Mouse (Mus musculus) testis, adult 2 months (tissue): ENCODE results near the gene A530084C06Rik. TPM values are rescaled to one million over a fixed set of nuclear protein-coding genes. Genes with fewer than 3 reads are reported as not detected.

Experiments
- H3K27ac ChIP-seq: fragments of 200-500 bp; 2 replicates; pipeline ENCODE4 v1.5.1; 2012; ENCODE audit warnings: low read depth, low read length; ENCODE audit not compliant: control insufficient read depth, insufficient read depth
- H3K27me3 ChIP-seq: fragments of 200-500 bp; 2 replicates; pipeline ENCODE4 v1.6.1; 2012; ENCODE audit warnings: mild to moderate bottlenecking, low read length, moderate library complexity; ENCODE audit not compliant: control insufficient read depth, insufficient read depth
- H3K36me3 ChIP-seq: fragments of 200-500 bp; 2 replicates; pipeline ENCODE4 v1.6.1; 2012; ENCODE audit warnings: mild to moderate bottlenecking, low read length; ENCODE audit not compliant: control insufficient read depth, insufficient read depth
- H3K4me1 ChIP-seq: fragments of 200-500 bp; 2 replicates; pipeline ENCODE4 v1.6.1; 2012; ENCODE audit warnings: low read length; ENCODE audit not compliant: control insufficient read depth, insufficient read depth
- H3K4me3 ChIP-seq: fragments of 200-500 bp; 2 replicates; pipeline ENCODE4 v1.5.1; 2012; ENCODE audit warnings: low read depth, mild to moderate bottlenecking, low read length, moderate library complexity, mixed read lengths; ENCODE audit not compliant: control insufficient read depth
- CTCF ChIP-seq: fragments of 200-500 bp; IDR thresholded peaks from 2 replicates; pipeline ENCODE4 v1.5.1; 2012; ENCODE audit warnings: low read depth, mild to moderate bottlenecking, inconsistent platforms, low read length, moderate library complexity; ENCODE audit not compliant: control insufficient read depth, insufficient read depth, insufficient replicate concordance
- POLR2A ChIP-seq: fragments of 200-500 bp; IDR thresholded peaks from 2 replicates; pipeline ENCODE4 v1.6.1; 2012; ENCODE audit warnings: low read depth, mild to moderate bottlenecking, inconsistent platforms, low read length, moderate library complexity; ENCODE audit not compliant: control insufficient read depth
- polyA plus RNA-seq: library from polyadenylated mRNA; depleted of rRNA; stranded (reverse); fragments of >200 nt; gene quantifications from 2 replicates; pipeline ENCODE4 v1.2.3, GENCODE M21; 2012

A530084C06Rik gene
- polyA plus RNA-seq, 1 experiment: 0.56 TPM

DNA sequence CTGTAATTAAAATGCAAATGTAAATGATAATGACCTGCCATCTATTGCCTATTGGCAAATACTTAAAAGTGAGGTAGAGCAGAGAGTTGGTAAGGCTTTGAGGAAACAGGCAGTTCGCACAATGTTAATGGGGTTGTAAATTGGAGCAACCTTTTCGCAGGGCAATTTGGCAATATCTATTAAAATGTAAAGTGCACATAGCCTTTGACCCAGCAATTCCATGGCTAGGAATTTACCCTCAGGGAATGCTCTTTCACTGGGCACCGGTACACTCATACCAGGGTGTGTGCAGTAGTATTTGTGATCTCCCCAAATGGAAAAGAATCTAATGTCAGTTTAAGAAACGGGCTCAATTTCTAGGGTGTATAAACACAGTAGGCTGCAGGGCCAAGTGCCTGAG lies 17.6 kb upstream of the A530084C06Rik start:
- TF ChIP-seq POLR2A: no peak
- no peak for TF ChIP-seq CTCF
- peaks cover 4% of the 10 kb centered on the region; the same call in 1 of the 2 replicates for H3K4me1 ChIP-seq
- no peaks in the 10 kb centered on the region for H3K27me3 ChIP-seq

GRCm38 (mm10) chr13:31574627-31575026 lies 15.5 kb upstream of the A530084C06Rik start:
- TF ChIP-seq CTCF: no peak
- Histone ChIP-seq H3K27me3 (no peaks in the 10 kb centered on the region), H3K4me3 (no peak overlapping the region), H3K27ac (no peak overlapping the region), H3K36me3 (no peaks in the 10 kb centered on the region), H3K4me1 (no peaks in the 10 kb centered on the region)

More for the DNA sequence above, 17.6 kb upstream of the A530084C06Rik start:
- no peaks in the 10 kb centered on the region for H3K36me3 ChIP-seq
- H3K27ac ChIP-seq: no peak overlapping the region
- H3K4me3 ChIP-seq: no peak overlapping the region

GRCm38 (mm10) chr13:31572806-31573508 lies 13.8 kb upstream of the A530084C06Rik start:
- Histone ChIP-seq H3K4me1 (no peaks in the 10 kb centered on the region), H3K27me3 (no peaks in the 10 kb centered on the region), H3K27ac (no peak overlapping the region), H3K36me3 (no peaks in the 10 kb centered on the region), H3K4me3 (no peak overlapping the region)
- TF ChIP-seq CTCF (no peak), POLR2A (no peak)

DNA sequence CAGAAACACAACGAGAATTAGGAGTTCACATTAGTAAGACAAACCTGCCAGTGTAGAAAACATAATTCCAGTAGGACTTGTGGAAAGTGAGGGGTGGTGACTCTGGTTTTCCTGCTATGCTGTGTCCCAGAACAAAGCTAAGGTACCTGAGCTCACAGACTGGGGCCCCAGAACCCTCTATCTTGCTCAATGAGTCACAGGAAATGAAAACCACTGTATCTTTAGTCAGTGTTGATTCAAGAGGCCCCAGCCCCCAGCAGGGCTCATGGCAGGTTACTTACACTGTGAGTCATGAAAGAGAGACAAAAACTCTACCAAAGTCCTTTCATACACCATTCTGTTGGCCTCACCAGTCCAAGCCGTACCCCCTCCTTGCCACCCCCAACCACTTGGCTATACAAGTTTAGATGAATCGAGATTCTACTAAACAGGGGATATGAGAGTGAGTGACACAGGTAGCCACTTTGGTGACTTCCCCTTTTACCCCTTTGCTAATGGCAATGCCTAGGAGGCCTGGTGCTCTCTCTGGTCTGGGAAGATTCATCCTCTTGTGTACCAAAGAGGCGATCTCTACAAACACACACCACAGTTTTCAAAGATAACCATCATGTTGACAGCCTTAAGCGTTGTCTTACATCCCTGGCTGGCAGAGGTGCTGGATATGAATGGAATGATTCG lies 8.6 kb upstream of the A530084C06Rik start:
- Histone ChIP-seq H3K4me3 (no peak overlapping the region), H3K36me3 (no peaks in the 10 kb centered on the region), H3K4me1 (no peaks in the 10 kb centered on the region), H3K27me3 (no peaks in the 10 kb centered on the region), H3K27ac (no peak overlapping the region)
- TF ChIP-seq CTCF: no peak
- no peak for TF ChIP-seq POLR2A

DNA sequence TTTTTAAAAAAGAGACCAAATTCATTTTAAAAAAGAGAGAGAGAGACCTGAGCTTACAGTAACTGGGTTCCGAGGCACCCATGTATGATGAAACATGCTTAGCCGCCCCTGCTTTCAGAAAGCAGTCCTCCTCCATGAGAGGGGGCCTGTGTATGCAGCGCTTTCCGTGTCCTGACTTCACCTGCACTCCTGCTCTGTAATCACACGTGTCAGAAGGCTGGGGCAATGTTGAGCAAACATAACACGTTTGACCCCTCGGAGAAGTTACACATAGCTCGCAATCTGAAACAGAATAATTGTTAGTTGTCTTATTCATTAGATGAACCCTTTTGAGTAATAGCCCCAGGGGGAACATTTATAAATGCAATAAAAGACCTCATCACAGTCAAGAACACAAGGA lies 8.0 kb upstream of the A530084C06Rik start:
- Histone ChIP-seq H3K36me3 (no peaks in the 10 kb centered on the region), H3K27me3 (no peaks in the 10 kb centered on the region), H3K4me3 (no peak overlapping the region), H3K27ac (no peak overlapping the region), H3K4me1 (no peaks in the 10 kb centered on the region)
- TF ChIP-seq CTCF (no peak), POLR2A (no peak)

DNA sequence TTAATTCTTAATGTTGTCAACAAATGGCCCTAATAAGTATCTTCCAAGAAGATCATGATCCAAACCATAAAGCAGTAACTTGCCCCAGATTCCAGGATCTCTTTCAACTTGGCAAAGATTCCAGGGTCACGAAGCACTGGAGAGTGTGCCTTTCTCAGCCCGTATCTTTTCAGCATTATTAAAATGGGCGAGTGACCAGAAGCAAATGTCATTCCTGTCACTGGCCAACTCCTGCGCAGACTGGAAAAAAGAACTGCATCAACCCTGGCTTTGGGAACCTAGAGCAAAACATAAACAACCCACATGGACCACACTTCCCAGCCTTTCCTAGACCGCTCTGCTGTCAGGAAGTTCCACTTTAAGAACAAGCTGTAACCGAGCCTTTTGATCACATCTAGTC lies 5.3 kb upstream of the A530084C06Rik start:
- no peaks in the 10 kb centered on the region for H3K27me3 ChIP-seq
- H3K27ac ChIP-seq: no peak overlapping the region
- TF ChIP-seq POLR2A: no peak
- no peak for TF ChIP-seq CTCF
- no peaks in the 10 kb centered on the region for H3K36me3 ChIP-seq
- peaks cover 4% of the 10 kb centered on the region; the same call in 1 of the 2 replicates for H3K4me1 ChIP-seq
- no peak overlapping the region for H3K4me3 ChIP-seq

- Histone ChIP-seq H3K4me1 (peaks cover 20% of the 10 kb centered on the region), H3K36me3 (no peaks in the 10 kb centered on the region), H3K27ac (no peak overlapping the region), H3K4me3 (peak overlapping the region; percentile 62), H3K27me3 (no peaks in the 10 kb centered on the region)
- TF ChIP-seq POLR2A: 0 out of 2 replicates have a peak, but pooled peaks have one; percentile 11
- peak; percentile 52 for TF ChIP-seq CTCF
Measured at GRCm38 (mm10) chr13:31559419-31560144, 449 bp upstream of the A530084C06Rik start.
